Mouse (Mus musculus) lung, adult 2 months (tissue): ENCODE results near the gene Srarp. TPM values are rescaled to one million over a fixed set of nuclear protein-coding genes. Genes with fewer than 3 reads are reported as not detected.

Source experiments
- DNase-seq: peaks from one replicate; pipeline ENCODE4 v3.0.0; 2022
- H3K4me1 ChIP-seq: fragments of 200-500 bp; 2 replicates; pipeline ENCODE4 v1.6.1; 2011; ENCODE audit warnings: low read length; ENCODE audit not compliant: control insufficient read depth, insufficient read depth
- H3K4me3 ChIP-seq: fragments of 200-500 bp; replicated peaks from 2 replicates; pipeline ENCODE3; 2011; ENCODE audit warnings: low read depth, mild to moderate bottlenecking, control low read depth, low read length; ENCODE audit errors: extremely low read depth
- CTCF ChIP-seq: fragments of 200-500 bp; IDR thresholded peaks from 2 replicates; pipeline ENCODE4 v1.5.1; 2011; ENCODE audit warnings: mild to moderate bottlenecking, low read length, control low read depth; ENCODE audit not compliant: insufficient read depth
- POLR2A ChIP-seq: fragments of 200-500 bp; IDR thresholded peaks from 2 replicates; pipeline ENCODE4 v1.6.1; 2011; ENCODE audit warnings: low read depth, mild to moderate bottlenecking, control low read depth, low read length, borderline replicate concordance; ENCODE audit errors: extremely low read depth
- WGBS: fragments of 180-500 bp; shearing (Covaris S2); methylation state at CpG from one replicate; pipeline ENCODE4 v1.1.7; 2018; 5-methylcytosine and 5-hydroxymethylcytosine counted together
- polyA plus RNA-seq: library from polyadenylated mRNA; depleted of rRNA; stranded (reverse); fragments of >200 nt; gene quantifications from 2 replicates; pipeline ENCODE4 v1.2.3, GENCODE M21; 2012

Gene Srarp
- polyA plus RNA-seq, 1 experiment: 0.18 TPM

GRCm38 (mm10) chr4:141420192-141420829, 15.6 kb downstream of the Srarp start, which contains the start of gene Hspb7:
Gene Hspb7, plus strand, starts transcription at chr4:141420779.
- 59% methylated on average over 9 of the region's 9 CpGs for WGBS
- TF ChIP-seq POLR2A (no peak), CTCF (no peak)
- Histone ChIP-seq H3K4me1 (no peaks in the 10 kb centered on the region; the same call in 1 of the 2 replicates), H3K4me3 (no peak within 1 kb of the TSS)
- DNase-seq: no peak

GRCm38 (mm10) chr4:141419398-141420191, 16.3 kb downstream of the Srarp start:
- no peak for DNase-seq
- no peaks in the 10 kb centered on the region for H3K4me1 ChIP-seq
- no peak overlapping the region for H3K4me3 ChIP-seq
- WGBS: 50% methylated on average over 27 of the region's 27 CpGs
- no peak for TF ChIP-seq POLR2A

DNA sequence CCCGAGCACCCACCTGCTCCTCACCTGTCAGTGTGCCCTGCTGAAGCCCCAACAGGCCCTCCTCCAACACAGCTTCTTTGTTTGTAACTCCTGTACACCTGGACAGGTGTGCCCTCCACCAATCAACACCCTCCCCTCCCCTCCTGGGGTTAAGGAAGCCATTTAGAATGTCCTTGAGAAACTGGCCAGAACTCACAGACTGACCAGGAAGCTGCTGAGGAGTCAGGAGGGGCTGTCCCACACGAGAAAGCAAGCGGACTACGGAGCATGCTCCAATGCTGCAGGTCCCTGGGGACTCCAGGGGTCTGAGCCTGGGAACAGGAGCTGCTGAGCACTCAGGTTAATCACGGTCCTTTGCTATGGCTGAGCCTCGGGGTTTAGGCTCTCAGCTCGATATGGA, 20.0 kb downstream of the Srarp start, which contains the start of gene Clcnkb:
TSS of gene Clcnkb (minus strand) at position 91 of the 400 bp plus-strand sequence.
- WGBS: 68% methylated on average over 7 of the region's 7 CpGs
- no peak for DNase-seq
- no peak for TF ChIP-seq CTCF
- no peak for TF ChIP-seq POLR2A
- Histone ChIP-seq H3K4me3 (no peak within 1 kb of the TSS), H3K4me1 (no peaks in the 10 kb centered on the region)

DNA sequence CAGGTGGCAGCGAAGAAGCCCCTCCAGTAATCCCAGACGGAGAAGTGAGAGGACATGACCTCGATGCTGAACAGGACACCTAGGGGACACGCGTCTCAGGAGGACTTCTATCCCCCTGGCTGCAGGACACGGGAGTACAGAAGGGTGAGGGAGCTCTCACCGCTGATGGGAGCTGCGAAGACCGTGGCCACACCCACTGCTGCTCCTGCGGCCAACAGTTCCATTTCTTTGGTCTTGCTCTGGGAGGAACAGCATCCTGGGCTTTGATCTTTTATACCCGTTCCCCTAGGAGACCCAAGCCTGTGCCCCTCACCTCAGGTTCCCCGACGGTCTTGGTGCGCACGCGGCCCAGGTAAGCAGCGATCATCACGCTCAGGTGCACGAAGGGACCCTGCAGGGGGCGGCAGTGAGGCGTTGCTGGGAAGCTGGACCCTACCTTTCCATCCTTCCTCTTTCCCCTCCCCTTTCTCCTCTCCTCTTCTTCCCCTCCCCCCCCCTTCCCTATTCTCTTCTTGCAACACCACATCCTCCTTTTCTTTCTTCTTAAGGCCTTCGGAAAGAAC, 24.4 kb downstream of the Srarp start:
- no peak overlapping the region for H3K4me3 ChIP-seq
- no peak for DNase-seq
- WGBS: 29% methylated on average over 22 of the region's 22 CpGs
- TF ChIP-seq POLR2A (no peak), CTCF (0 out of 2 replicates have a peak, but pooled peaks have one; percentile 25)
- H3K4me1 ChIP-seq: no peaks in the 10 kb centered on the region

DNA sequence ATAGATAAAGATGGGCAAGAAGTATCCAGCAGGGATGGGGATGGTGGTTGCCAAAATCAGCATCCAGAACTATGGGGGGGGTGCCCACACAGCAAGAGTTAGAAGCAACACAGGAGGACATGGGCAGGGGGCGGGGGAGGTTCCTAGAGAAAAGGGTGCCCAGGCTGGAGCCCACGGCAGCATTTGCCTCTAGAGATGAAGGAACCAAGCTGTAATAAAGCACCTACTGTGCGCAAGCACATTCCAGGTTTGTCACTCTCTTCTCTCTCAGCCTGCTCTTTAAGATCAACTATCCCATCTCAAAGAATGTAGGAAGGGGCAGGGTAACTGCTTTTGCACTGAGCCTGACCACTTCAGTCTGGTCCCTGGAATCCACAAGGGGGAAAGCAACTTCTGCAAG, 27.3 kb downstream of the Srarp start:
- TF ChIP-seq POLR2A: no peak
- no peak for TF ChIP-seq CTCF
- H3K4me3 ChIP-seq: no peak overlapping the region
- 87% methylated on average over 3 of the region's 3 CpGs for WGBS
- no peaks in the 10 kb centered on the region for H3K4me1 ChIP-seq
- no peak for DNase-seq

GRCm38 (mm10) chr4:141406516-141407299, 29.2 kb downstream of the Srarp start:
- no peak overlapping the region for H3K4me3 ChIP-seq
- TF ChIP-seq CTCF (peak; percentile 55), POLR2A (no peak)
- 34% methylated on average over 14 of the region's 14 CpGs for WGBS
- DNase-seq: peak; percentile 37
- no peaks in the 10 kb centered on the region for H3K4me1 ChIP-seq

DNA sequence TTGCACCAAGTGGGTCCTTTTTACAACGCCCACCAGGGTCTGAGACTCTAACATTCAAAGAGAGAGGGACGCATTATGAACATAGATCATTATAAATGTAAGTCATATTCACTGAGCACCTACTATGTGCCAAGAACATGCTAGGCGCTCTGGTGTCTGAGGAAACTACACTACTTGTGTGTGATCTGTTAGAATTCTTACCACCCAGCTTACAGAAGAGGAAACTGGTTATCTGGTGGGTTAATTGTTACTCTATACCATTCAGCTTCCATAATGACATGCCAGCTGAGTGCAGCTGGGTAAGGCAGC, 30.6 kb downstream of the Srarp start:
- no peaks in the 10 kb centered on the region for H3K4me1 ChIP-seq
- no peak for DNase-seq
- H3K4me3 ChIP-seq: no peak overlapping the region
- TF ChIP-seq CTCF (no peak), POLR2A (no peak)
- 83% methylated on average over 3 of the region's 3 CpGs for WGBS

DNA sequence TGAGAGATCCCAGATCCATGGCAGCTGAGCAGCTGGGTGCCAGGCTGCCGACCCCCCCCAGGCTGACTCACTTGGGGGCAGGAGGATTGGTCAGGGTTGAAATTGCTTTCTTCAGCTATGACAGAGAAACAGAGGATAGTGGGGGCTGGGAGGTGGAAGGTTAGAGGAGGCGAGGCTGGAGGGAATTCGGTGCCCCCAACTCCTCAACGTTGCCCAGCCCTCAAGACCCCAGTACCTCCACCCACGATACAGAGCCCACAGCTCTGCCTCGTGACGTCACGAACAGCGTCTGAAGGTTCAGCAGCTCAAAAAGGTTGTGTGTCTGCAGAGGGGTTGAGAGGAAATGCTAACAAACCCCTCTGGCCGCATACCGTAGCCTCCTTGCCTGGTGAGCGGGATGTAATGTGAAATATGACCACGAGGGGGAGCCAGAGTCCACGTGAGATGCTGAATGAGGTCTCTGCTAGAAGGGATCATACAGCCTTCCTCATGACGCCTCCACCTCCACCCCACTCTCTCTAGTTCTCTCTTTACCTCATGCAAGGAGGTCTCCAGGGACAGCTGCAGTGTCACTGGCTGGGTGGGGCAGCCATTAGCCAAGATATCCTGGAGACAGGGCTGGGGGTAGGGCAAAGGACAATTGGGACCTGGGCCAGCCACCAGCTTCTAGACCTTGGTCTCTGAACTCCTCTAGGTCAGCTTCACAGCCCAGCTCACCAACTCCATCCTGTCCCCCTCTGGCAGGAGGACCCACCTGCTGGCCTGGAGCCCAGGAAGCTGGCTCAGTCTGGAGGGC, 31.2 kb downstream of the Srarp start:
- TF ChIP-seq CTCF (peak; percentile 100), POLR2A (no peak)
- 11% methylated on average over 15 of the region's 15 CpGs for WGBS

More for the DNA sequence above, 31.2 kb downstream of the Srarp start:
- Histone ChIP-seq H3K4me1 (no peaks in the 10 kb centered on the region), H3K4me3 (no peak overlapping the region)
- peak; percentile 87 for DNase-seq
